Mouse (Mus musculus): ENCODE results near the gene Clip4.
"Not testable (repeated sequence)": the region's sequence is repeated elsewhere in the genome, so short reads cannot be mapped to it uniquely, and the experiment has no call there.

Clip4 gene

DNA sequence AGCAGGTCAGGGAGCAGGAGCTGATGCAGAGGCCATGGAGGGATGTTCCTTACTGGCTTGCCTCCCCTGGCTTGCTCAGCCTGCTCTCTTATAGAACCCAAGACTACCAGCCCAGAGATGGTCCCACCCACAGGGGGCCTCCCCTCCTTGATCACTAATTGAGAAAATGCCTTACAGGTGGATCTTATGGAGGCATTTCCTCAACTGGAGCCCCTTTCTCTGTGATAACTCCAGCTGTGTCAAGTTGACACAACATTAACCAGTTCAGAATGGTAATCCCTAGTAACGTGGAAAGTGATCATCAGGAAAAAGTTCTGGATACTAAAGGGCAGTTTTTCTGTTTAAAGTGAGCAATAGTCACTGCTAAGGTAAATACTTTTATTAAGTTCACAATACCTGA, at the start of gene Clip4:
Gene Clip4, plus strand, starts transcription at position 301 of the 400 bp plus-strand sequence.
- not testable (repeated sequence) for H3K4me1 ChIP-seq (replicated peaks; ENCODE audit: low read depth, low read length); H3K9me3 ChIP-seq (ENCODE audit: low read length); H3K27me3 ChIP-seq (ENCODE audit: insufficient read depth, low read length); H3K4me3 ChIP-seq (replicated peaks; ENCODE audit: low read length); H3K36me3 ChIP-seq (ENCODE audit: insufficient read depth, low read length)

GRCm38 (mm10) chr17:71720434-71720833, 47.8 kb upstream of the Clip4 start:
- Histone ChIP-seq H3K27me3 (ENCODE audit: insufficient read depth, low read length) (peaks cover 27% of the 10 kb centered on the region), H3K36me3 (ENCODE audit: insufficient read depth, low read length) (no peaks in the 10 kb centered on the region), H3K9me3 (ENCODE audit: low read length) (no peaks in the 10 kb centered on the region), H3K4me1 (replicated peaks; ENCODE audit: low read depth, low read length) (peaks cover 15% of the 10 kb centered on the region), H3K4me3 (replicated peaks; ENCODE audit: low read length) (no peak overlapping the region)
- TF ChIP-seq NANOG (IDR thresholded peaks at IDR 0.05; ENCODE audit: borderline replicate concordance, low read length) (no peak), CTCF (conservative IDR thresholded peaks at IDR 0.05; ENCODE audit: low read length) (no peak), POU5F1 (IDR thresholded peaks at IDR 0.05; ENCODE audit: borderline replicate concordance, low read length) (no peak)

- TF ChIP-seq NANOG (IDR thresholded peaks at IDR 0.05; ENCODE audit: borderline replicate concordance, low read length) (no peak), POU5F1 (IDR thresholded peaks at IDR 0.05; ENCODE audit: borderline replicate concordance, low read length) (no peak), CTCF (conservative IDR thresholded peaks at IDR 0.05; ENCODE audit: low read length) (no peak)
- no peaks in the 10 kb centered on the region for H3K36me3 ChIP-seq (ENCODE audit: insufficient read depth, low read length)
- H3K27me3 ChIP-seq (ENCODE audit: insufficient read depth, low read length) = peaks cover 22% of the 10 kb centered on the region
- H3K9me3 ChIP-seq (ENCODE audit: low read length) = no peaks in the 10 kb centered on the region
- peaks cover 15% of the 10 kb centered on the region for H3K4me1 ChIP-seq (replicated peaks; ENCODE audit: low read depth, low read length)
- H3K4me3 ChIP-seq (replicated peaks; ENCODE audit: low read length) = no peak overlapping the region
Measured at GRCm38 (mm10) chr17:71721019-71721418, 47.3 kb upstream of the Clip4 start.

DNA sequence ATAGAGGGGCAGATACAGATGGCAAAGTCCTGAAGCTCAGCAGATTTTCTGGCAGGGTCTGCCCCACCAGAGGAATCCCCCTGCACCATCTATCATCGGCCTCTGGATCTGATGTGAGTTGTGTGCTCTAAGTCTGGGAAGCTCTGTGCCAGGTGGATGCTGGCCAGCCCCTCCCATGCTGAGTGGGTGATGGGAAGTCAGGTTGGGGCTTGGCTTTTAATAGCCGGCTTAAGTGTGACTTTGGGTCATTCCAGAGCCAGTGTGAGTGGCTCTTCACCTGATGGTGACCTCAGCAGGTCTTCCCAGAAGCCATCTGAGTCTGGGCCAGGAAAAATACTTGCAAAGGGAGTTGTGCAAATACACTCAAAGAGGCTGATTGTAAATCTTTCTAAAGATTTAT, 37.6 kb upstream of the Clip4 start:
- Histone ChIP-seq H3K4me1 (replicated peaks; ENCODE audit: low read depth, low read length) (peaks cover 5% of the 10 kb centered on the region), H3K9me3 (ENCODE audit: low read length) (peaks cover 10% of the 10 kb centered on the region), H3K36me3 (ENCODE audit: insufficient read depth, low read length) (no peaks in the 10 kb centered on the region), H3K4me3 (replicated peaks; ENCODE audit: low read length) (no peak overlapping the region), H3K27me3 (ENCODE audit: insufficient read depth, low read length) (peaks cover 12% of the 10 kb centered on the region)
- no peak for TF ChIP-seq CTCF (conservative IDR thresholded peaks at IDR 0.05; ENCODE audit: low read length)

DNA sequence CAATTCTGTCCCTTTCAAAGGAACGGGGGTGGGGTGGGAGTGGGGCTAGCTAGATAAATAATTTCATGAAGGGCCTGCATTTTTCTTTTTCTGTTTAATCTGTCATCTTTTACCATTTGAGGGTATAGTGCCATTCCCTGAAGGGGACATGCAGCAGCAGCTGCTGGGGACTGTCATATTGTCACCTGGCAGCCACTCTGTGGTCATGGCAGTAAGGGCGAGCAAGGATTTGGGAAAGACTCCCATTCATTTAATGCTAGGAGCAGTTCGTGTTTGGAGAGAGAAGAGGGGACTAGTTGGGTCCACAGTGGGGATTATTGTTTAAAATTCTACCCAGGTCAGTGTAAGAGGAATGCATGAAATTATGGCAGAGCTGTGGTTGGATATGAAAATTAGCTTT, 31.8 kb upstream of the Clip4 start:
- no peak for TF ChIP-seq CTCF (conservative IDR thresholded peaks at IDR 0.05; ENCODE audit: low read length)
- TF ChIP-seq POU5F1 (IDR thresholded peaks at IDR 0.05; ENCODE audit: borderline replicate concordance, low read length) = no peak
- TF ChIP-seq NANOG (IDR thresholded peaks at IDR 0.05; ENCODE audit: borderline replicate concordance, low read length) = no peak
- H3K9me3 ChIP-seq (ENCODE audit: low read length) = peaks cover 21% of the 10 kb centered on the region
- H3K36me3 ChIP-seq (ENCODE audit: insufficient read depth, low read length) = no peaks in the 10 kb centered on the region
- peaks cover 11% of the 10 kb centered on the region; the same call in 1 of the 2 replicates for H3K27me3 ChIP-seq (ENCODE audit: insufficient read depth, low read length)
- no peak overlapping the region for H3K4me3 ChIP-seq (replicated peaks; ENCODE audit: low read length)
- no peaks in the 10 kb centered on the region for H3K4me1 ChIP-seq (replicated peaks; ENCODE audit: low read depth, low read length)

DNA sequence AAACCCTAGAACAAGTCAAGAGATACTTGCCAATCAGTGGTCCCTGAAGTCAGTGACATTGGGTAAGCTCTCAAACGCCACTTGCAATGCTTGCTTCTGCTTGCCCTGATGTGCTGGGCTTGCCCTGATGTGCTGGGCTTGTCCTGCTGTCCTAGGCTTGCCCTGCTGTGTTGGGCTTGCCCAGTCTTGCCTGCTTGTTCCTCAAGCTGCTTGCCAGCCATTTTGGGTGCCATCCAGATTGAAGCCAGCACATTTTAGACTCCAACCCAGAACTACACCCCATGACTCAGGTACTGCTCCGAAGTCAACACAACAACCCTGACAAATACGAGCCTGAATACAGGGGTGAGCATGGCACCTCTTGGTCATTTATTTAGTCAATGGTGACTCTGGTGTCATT, 26.1 kb upstream of the Clip4 start:
- Histone ChIP-seq H3K4me3 (replicated peaks; ENCODE audit: low read length) (no peak overlapping the region), H3K9me3 (ENCODE audit: low read length) (peaks cover 17% of the 10 kb centered on the region; the same call in 1 of the 2 replicates), H3K4me1 (replicated peaks; ENCODE audit: low read depth, low read length) (no peaks in the 10 kb centered on the region), H3K27me3 (ENCODE audit: insufficient read depth, low read length) (peaks cover 14% of the 10 kb centered on the region; the same call in 1 of the 2 replicates), H3K36me3 (ENCODE audit: insufficient read depth, low read length) (no peaks in the 10 kb centered on the region)
- TF ChIP-seq NANOG (IDR thresholded peaks at IDR 0.05; ENCODE audit: borderline replicate concordance, low read length) (no peak), CTCF (conservative IDR thresholded peaks at IDR 0.05; ENCODE audit: low read length) (no peak), POU5F1 (IDR thresholded peaks at IDR 0.05; ENCODE audit: borderline replicate concordance, low read length) (no peak)

- Histone ChIP-seq H3K27me3 (ENCODE audit: insufficient read depth, low read length) (peaks cover 14% of the 10 kb centered on the region; the same call in 1 of the 2 replicates), H3K4me1 (replicated peaks; ENCODE audit: low read depth, low read length) (no peaks in the 10 kb centered on the region), H3K9me3 (ENCODE audit: low read length) (peaks cover 17% of the 10 kb centered on the region; the same call in 1 of the 2 replicates), H3K36me3 (ENCODE audit: insufficient read depth, low read length) (no peaks in the 10 kb centered on the region), H3K4me3 (replicated peaks; ENCODE audit: low read length) (no peak overlapping the region)
- TF ChIP-seq NANOG (IDR thresholded peaks at IDR 0.05; ENCODE audit: borderline replicate concordance, low read length) = no peak
- no peak for TF ChIP-seq CTCF (conservative IDR thresholded peaks at IDR 0.05; ENCODE audit: low read length)
- no peak for TF ChIP-seq POU5F1 (IDR thresholded peaks at IDR 0.05; ENCODE audit: borderline replicate concordance, low read length)
Measured at GRCm38 (mm10) chr17:71742935-71743334, 25.3 kb upstream of the Clip4 start.

DNA sequence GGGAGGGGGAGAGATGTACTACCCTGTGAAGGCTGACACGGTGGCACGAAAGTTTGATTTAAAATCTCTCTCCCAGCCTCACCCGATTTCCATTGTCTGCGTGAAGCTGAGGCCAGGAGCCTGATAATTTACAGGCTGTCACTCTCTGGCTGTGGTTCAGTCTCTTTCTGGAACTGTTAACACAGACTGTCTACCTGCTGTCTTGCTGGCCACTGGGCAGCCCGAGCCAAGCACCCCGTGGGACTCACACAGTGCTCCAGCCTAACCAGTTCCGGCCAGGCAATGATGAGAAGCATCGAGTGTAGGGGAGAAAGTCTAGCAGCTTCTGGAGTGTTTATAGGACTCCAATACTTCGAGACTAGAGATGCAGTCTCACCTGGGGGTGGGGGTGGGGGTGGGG, 22.2 kb upstream of the Clip4 start:
- H3K9me3 ChIP-seq (ENCODE audit: low read length) = 0 out of 2 replicates have a peak, but pooled peaks cover 5% of the 10 kb centered on the region
- TF ChIP-seq CTCF (conservative IDR thresholded peaks at IDR 0.05; ENCODE audit: low read length) (no peak), NANOG (IDR thresholded peaks at IDR 0.05; ENCODE audit: borderline replicate concordance, low read length) (no peak), POU5F1 (IDR thresholded peaks at IDR 0.05; ENCODE audit: borderline replicate concordance, low read length) (no peak)
- H3K4me3 ChIP-seq (replicated peaks; ENCODE audit: low read length) = no peak overlapping the region
- no peaks in the 10 kb centered on the region for H3K36me3 ChIP-seq (ENCODE audit: insufficient read depth, low read length)
- peaks cover 38% of the 10 kb centered on the region for H3K27me3 ChIP-seq (ENCODE audit: insufficient read depth, low read length)
- peaks cover 3% of the 10 kb centered on the region for H3K4me1 ChIP-seq (replicated peaks; ENCODE audit: low read depth, low read length)

DNA sequence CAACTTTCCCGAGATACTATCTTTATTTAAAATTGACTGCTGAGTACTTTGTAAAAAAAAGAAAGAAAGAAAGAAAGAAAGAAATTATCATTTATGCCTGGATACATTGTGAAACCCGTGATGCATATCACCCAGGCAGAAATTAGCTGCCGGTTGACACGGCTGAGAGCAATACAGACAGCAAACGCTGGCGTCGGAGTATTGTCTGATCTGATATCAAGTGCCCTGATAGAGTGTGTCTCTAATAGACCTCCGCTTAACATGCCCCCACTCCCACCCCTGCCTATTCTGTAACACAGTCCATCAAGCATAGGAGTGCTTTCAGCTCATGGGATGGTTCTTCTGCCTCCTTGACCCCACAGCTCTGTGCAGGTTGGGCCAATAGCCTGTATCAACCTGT, 20.7 kb upstream of the Clip4 start:
- Histone ChIP-seq H3K4me1 (replicated peaks; ENCODE audit: low read depth, low read length) (peaks cover 15% of the 10 kb centered on the region), H3K36me3 (ENCODE audit: insufficient read depth, low read length) (no peaks in the 10 kb centered on the region), H3K27me3 (ENCODE audit: insufficient read depth, low read length) (peaks cover 49% of the 10 kb centered on the region), H3K4me3 (replicated peaks; ENCODE audit: low read length) (no peak overlapping the region), H3K9me3 (ENCODE audit: low read length) (0 out of 2 replicates have a peak, but pooled peaks cover 5% of the 10 kb centered on the region)
- TF ChIP-seq POU5F1 (IDR thresholded peaks at IDR 0.05; ENCODE audit: borderline replicate concordance, low read length) (no peak), CTCF (conservative IDR thresholded peaks at IDR 0.05; ENCODE audit: low read length) (no peak), NANOG (IDR thresholded peaks at IDR 0.05; ENCODE audit: borderline replicate concordance, low read length) (no peak)

All from E14TG2a.4 (cell line).